Mouse (Mus musculus): ENCODE data around the gene Gng8.

Gng8 gene

GRCm38 (mm10) chr7:16848579-16848978 lies 43.0 kb upstream of the Gng8 start:
- Histone ChIP-seq H3K27me3 (ENCODE audit: insufficient read depth, low read length) (peaks cover 42% of the 10 kb centered on the region), H3K36me3 (ENCODE audit: insufficient read depth, low read length) (peaks cover 13% of the 10 kb centered on the region; the same call in 1 of the 2 replicates), H3K4me1 (replicated peaks; ENCODE audit: low read depth, low read length) (peaks cover 56% of the 10 kb centered on the region), H3K4me3 (replicated peaks; ENCODE audit: low read length) (peak overlapping the region; percentile 51), H3K9me3 (ENCODE audit: low read length) (no peaks in the 10 kb centered on the region)
- peak; percentile 63 for TF ChIP-seq CTCF (conservative IDR thresholded peaks at IDR 0.05; ENCODE audit: low read length)
- TF ChIP-seq POU5F1 (IDR thresholded peaks at IDR 0.05; ENCODE audit: borderline replicate concordance, low read length): no peak

GRCm38 (mm10) chr7:16851636-16852035 lies 40.0 kb upstream of the Gng8 start:
- no peaks in the 10 kb centered on the region for H3K9me3 ChIP-seq (ENCODE audit: low read length)
- H3K36me3 ChIP-seq (ENCODE audit: insufficient read depth, low read length): peaks cover 28% of the 10 kb centered on the region
- no peak overlapping the region for H3K4me3 ChIP-seq (replicated peaks; ENCODE audit: low read length)
- peaks cover 46% of the 10 kb centered on the region for H3K4me1 ChIP-seq (replicated peaks; ENCODE audit: low read depth, low read length)
- TF ChIP-seq NANOG (IDR thresholded peaks at IDR 0.05; ENCODE audit: borderline replicate concordance, low read length): no peak
- no peak for TF ChIP-seq CTCF (conservative IDR thresholded peaks at IDR 0.05; ENCODE audit: low read length)
- no peak for TF ChIP-seq POU5F1 (IDR thresholded peaks at IDR 0.05; ENCODE audit: borderline replicate concordance, low read length)
- H3K27me3 ChIP-seq (ENCODE audit: insufficient read depth, low read length): peaks cover 20% of the 10 kb centered on the region

GRCm38 (mm10) chr7:16853302-16853831 lies 38.2 kb upstream of the Gng8 start:
- H3K4me3 ChIP-seq (replicated peaks; ENCODE audit: low read length): no peak overlapping the region
- no peak for TF ChIP-seq POU5F1 (IDR thresholded peaks at IDR 0.05; ENCODE audit: borderline replicate concordance, low read length)
- TF ChIP-seq CTCF (conservative IDR thresholded peaks at IDR 0.05; ENCODE audit: low read length): no peak
- no peak for TF ChIP-seq NANOG (IDR thresholded peaks at IDR 0.05; ENCODE audit: borderline replicate concordance, low read length)
- peaks cover 33% of the 10 kb centered on the region for H3K36me3 ChIP-seq (ENCODE audit: insufficient read depth, low read length)
- peaks cover 40% of the 10 kb centered on the region for H3K4me1 ChIP-seq (replicated peaks; ENCODE audit: low read depth, low read length)
- no peaks in the 10 kb centered on the region for H3K9me3 ChIP-seq (ENCODE audit: low read length)
- H3K27me3 ChIP-seq (ENCODE audit: insufficient read depth, low read length): peaks cover 6% of the 10 kb centered on the region

DNA sequence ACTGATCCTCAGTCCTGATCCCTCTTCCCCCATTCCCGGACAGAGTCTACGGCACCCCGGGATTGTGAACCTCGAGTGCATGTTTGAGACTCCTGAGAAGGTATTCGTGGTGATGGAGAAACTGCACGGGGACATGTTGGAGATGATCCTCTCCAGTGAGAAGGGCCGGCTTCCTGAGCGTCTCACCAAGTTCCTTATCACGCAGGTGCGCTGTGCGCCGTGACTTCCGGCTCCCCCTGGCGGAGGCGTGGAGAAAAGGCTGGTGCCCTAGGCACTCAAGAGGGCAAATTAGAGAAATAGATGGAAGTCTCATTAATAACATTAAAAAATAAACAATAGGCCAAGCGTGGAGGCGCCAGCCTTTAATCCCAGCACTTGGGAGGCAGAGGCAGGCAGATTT lies 33.2 kb upstream of the Gng8 start:
- Histone ChIP-seq H3K4me3 (replicated peaks; ENCODE audit: low read length) (peak overlapping the region; percentile 53), H3K9me3 (ENCODE audit: low read length) (no peaks in the 10 kb centered on the region)

DNA sequence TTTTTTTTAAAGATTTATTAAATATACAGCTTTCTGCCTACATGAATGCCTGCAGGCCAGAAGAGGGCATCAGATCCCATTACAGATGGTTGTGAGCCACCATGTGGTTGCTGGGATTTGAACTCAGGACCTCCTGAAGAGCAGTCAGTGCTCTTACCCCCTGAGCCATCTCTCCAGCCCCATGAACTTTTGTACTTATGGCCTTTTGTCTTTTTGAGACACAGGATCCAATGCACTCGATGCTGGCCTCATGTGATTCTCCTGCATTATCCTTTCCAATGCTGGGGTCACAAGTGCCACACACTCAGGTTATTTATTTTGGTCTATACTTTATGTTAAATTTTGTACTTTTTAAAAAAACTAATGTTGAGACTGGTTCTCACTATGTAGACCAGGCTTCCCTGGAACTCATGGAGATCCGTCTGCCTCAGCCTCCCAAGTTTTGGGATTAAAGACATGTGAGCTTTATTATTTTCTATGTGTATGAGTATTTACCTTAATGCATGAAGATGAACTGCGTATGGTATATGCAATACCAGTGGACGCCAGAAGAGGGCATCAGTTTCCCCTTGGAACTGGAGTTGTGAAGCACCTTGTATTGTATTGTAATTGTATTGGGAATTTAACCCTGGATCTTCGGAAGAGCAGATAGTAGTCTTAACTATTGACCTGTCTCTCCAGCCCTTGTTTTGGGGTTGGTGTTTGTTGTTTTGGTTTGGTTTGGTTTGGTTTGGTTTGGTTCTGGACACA lies 31.5 kb upstream of the Gng8 start:
- Histone ChIP-seq H3K27me3 (ENCODE audit: insufficient read depth, low read length) (no peaks in the 10 kb centered on the region), H3K4me3 (replicated peaks; ENCODE audit: low read length) (no peak overlapping the region), H3K9me3 (ENCODE audit: low read length) (no peaks in the 10 kb centered on the region), H3K4me1 (replicated peaks; ENCODE audit: low read depth, low read length) (peaks cover 13% of the 10 kb centered on the region), H3K36me3 (ENCODE audit: insufficient read depth, low read length) (peaks cover 20% of the 10 kb centered on the region)
- no peak for TF ChIP-seq NANOG (IDR thresholded peaks at IDR 0.05; ENCODE audit: borderline replicate concordance, low read length)
- peak; percentile 83 for TF ChIP-seq CTCF (conservative IDR thresholded peaks at IDR 0.05; ENCODE audit: low read length)
- no peak for TF ChIP-seq POU5F1 (IDR thresholded peaks at IDR 0.05; ENCODE audit: borderline replicate concordance, low read length)

More for the DNA sequence above, 33.2 kb upstream of the Gng8 start:
- Histone ChIP-seq H3K27me3 (ENCODE audit: insufficient read depth, low read length) (no peaks in the 10 kb centered on the region), H3K4me1 (replicated peaks; ENCODE audit: low read depth, low read length) (peaks cover 22% of the 10 kb centered on the region), H3K36me3 (ENCODE audit: insufficient read depth, low read length) (peaks cover 20% of the 10 kb centered on the region)
- TF ChIP-seq NANOG (IDR thresholded peaks at IDR 0.05; ENCODE audit: borderline replicate concordance, low read length) (no peak), CTCF (conservative IDR thresholded peaks at IDR 0.05; ENCODE audit: low read length) (peak; percentile 82), POU5F1 (IDR thresholded peaks at IDR 0.05; ENCODE audit: borderline replicate concordance, low read length) (no peak)

DNA sequence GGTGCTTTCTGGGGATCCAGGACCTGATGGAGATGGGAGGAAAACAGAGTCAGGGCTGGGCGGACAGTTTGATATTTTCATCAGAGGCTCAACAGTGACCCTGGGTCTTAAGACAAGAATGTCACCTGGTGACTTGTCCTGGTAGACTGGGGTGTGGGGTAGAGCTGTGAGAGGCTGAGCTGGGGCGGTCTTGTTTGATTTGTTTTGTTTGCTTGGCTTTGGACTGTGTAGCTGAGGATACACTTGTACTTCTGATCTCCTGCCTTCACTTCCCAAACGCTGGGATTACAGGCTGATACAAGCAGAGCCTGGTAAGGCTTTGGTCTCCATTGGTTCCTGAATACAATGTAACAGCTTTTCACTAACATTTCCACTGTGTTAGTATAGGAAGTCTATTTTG lies 24.1 kb upstream of the Gng8 start:
- Histone ChIP-seq H3K27me3 (ENCODE audit: insufficient read depth, low read length) (no peaks in the 10 kb centered on the region), H3K4me3 (replicated peaks; ENCODE audit: low read length) (no peak overlapping the region), H3K4me1 (replicated peaks; ENCODE audit: low read depth, low read length) (peaks cover 26% of the 10 kb centered on the region), H3K9me3 (ENCODE audit: low read length) (no peaks in the 10 kb centered on the region), H3K36me3 (ENCODE audit: insufficient read depth, low read length) (no peaks in the 10 kb centered on the region)
- TF ChIP-seq POU5F1 (IDR thresholded peaks at IDR 0.05; ENCODE audit: borderline replicate concordance, low read length) (no peak), NANOG (IDR thresholded peaks at IDR 0.05; ENCODE audit: borderline replicate concordance, low read length) (no peak), CTCF (conservative IDR thresholded peaks at IDR 0.05; ENCODE audit: low read length) (no peak)

GRCm38 (mm10) chr7:16869497-16869896 lies 22.1 kb upstream of the Gng8 start:
- H3K36me3 ChIP-seq (ENCODE audit: insufficient read depth, low read length): no peaks in the 10 kb centered on the region
- peak overlapping the region; percentile 76 for H3K4me3 ChIP-seq (replicated peaks; ENCODE audit: low read length)
- TF ChIP-seq CTCF (conservative IDR thresholded peaks at IDR 0.05; ENCODE audit: low read length): no peak
- TF ChIP-seq POU5F1 (IDR thresholded peaks at IDR 0.05; ENCODE audit: borderline replicate concordance, low read length): no peak
- TF ChIP-seq NANOG (IDR thresholded peaks at IDR 0.05; ENCODE audit: borderline replicate concordance, low read length): no peak
- H3K4me1 ChIP-seq (replicated peaks; ENCODE audit: low read depth, low read length): peaks cover 36% of the 10 kb centered on the region
- no peaks in the 10 kb centered on the region for H3K27me3 ChIP-seq (ENCODE audit: insufficient read depth, low read length)
- no peaks in the 10 kb centered on the region for H3K9me3 ChIP-seq (ENCODE audit: low read length)

DNA sequence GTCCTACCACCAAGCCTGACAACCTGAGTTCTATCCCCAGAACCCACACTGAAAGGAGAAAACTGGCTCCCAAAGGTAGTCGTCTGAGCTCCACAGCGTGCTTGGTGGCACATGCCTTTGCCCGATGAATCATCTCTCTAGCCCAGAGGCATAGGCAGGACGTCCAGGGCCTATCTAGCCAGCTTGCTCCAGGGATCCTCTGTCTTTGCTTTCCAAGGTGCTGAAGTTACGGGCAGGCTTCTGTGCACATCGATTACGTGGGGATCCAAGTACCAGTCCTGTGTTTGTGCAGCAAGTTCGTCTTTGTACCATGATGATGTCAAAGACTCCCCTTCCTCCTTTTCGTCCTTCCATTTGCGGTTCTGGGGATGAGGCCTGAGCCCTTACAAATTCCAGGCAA lies 20.0 kb upstream of the Gng8 start:
- H3K27me3 ChIP-seq (ENCODE audit: insufficient read depth, low read length): no peaks in the 10 kb centered on the region
- H3K4me1 ChIP-seq (replicated peaks; ENCODE audit: low read depth, low read length): peaks cover 38% of the 10 kb centered on the region
- H3K9me3 ChIP-seq (ENCODE audit: low read length): no peaks in the 10 kb centered on the region
- TF ChIP-seq POU5F1 (IDR thresholded peaks at IDR 0.05; ENCODE audit: borderline replicate concordance, low read length) (no peak), CTCF (conservative IDR thresholded peaks at IDR 0.05; ENCODE audit: low read length) (no peak), NANOG (IDR thresholded peaks at IDR 0.05; ENCODE audit: borderline replicate concordance, low read length) (no peak)
- no peak overlapping the region for H3K4me3 ChIP-seq (replicated peaks; ENCODE audit: low read length)
- H3K36me3 ChIP-seq (ENCODE audit: insufficient read depth, low read length): no peaks in the 10 kb centered on the region

Measured in E14TG2a.4 (cell line).